Mouse (Mus musculus): ENCODE measurements around the gene Reln.

Gene Reln

GRCm38 (mm10) chr5:22307072-22307471 lies 37.4 kb downstream of the Reln start:
- DNase-seq (ENCODE audit: low spot score) = peak; percentile 52

- no peak for DNase-seq (ENCODE audit: low spot score)
Measured at GRCm38 (mm10) chr5:22303709-22304108, 40.8 kb downstream of the Reln start.

GRCm38 (mm10) chr5:22302309-22302708 lies 42.2 kb downstream of the Reln start:
- no peak for DNase-seq (ENCODE audit: low spot score)

- DNase-seq (ENCODE audit: low spot score) = no peak
Measured at GRCm38 (mm10) chr5:22300788-22301187, 43.7 kb downstream of the Reln start.

- DNase-seq (ENCODE audit: low spot score) = no peak
Measured at GRCm38 (mm10) chr5:22300046-22300445, 44.5 kb downstream of the Reln start.

GRCm38 (mm10) chr5:22295161-22295560 lies 49.3 kb downstream of the Reln start:
- DNase-seq (ENCODE audit: low spot score) = no peak

- DNase-seq (ENCODE audit: low spot score) = no peak
Measured at GRCm38 (mm10) chr5:22291409-22291808, 53.1 kb downstream of the Reln start.

- DNase-seq (ENCODE audit: low spot score) = no peak
Measured at GRCm38 (mm10) chr5:22285396-22285795, 59.1 kb downstream of the Reln start.

- DNase-seq (ENCODE audit: low spot score) = no peak
Measured at GRCm38 (mm10) chr5:22282141-22282665, 62.3 kb downstream of the Reln start.

GRCm38 (mm10) chr5:22280534-22281164 lies 63.9 kb downstream of the Reln start:
- DNase-seq (ENCODE audit: low spot score) = no peak

GRCm38 (mm10) chr5:22279201-22279600 lies 65.3 kb downstream of the Reln start:
- no peak for DNase-seq (ENCODE audit: low spot score)

GRCm38 (mm10) chr5:22274134-22274533 lies 70.4 kb downstream of the Reln start:
- DNase-seq (ENCODE audit: low spot score) = no peak

- DNase-seq (ENCODE audit: low spot score) = no peak
Measured at GRCm38 (mm10) chr5:22266489-22267301, 77.8 kb downstream of the Reln start.

GRCm38 (mm10) chr5:22262351-22262765 lies 82.1 kb downstream of the Reln start:
- no peak for DNase-seq (ENCODE audit: low spot score)

GRCm38 (mm10) chr5:22255346-22255745 lies 89.2 kb downstream of the Reln start:
- DNase-seq (ENCODE audit: low spot score) = no peak

GRCm38 (mm10) chr5:22253910-22254309 lies 90.6 kb downstream of the Reln start:
- no peak for DNase-seq (ENCODE audit: low spot score)

GRCm38 (mm10) chr5:22253318-22253717 lies 91.2 kb downstream of the Reln start:
- DNase-seq (ENCODE audit: low spot score) = no peak

GRCm38 (mm10) chr5:22247850-22248249 lies 96.7 kb downstream of the Reln start:
- no peak for DNase-seq (ENCODE audit: low spot score)

GRCm38 (mm10) chr5:22245056-22245455 lies 99.4 kb downstream of the Reln start:
- peak; percentile 9 for DNase-seq (ENCODE audit: low spot score)

- no peak for DNase-seq (ENCODE audit: low spot score)
Measured at GRCm38 (mm10) chr5:22243538-22243937, 101.0 kb downstream of the Reln start.

- no peak for DNase-seq (ENCODE audit: low spot score)
Measured at GRCm38 (mm10) chr5:22241560-22241959, 102.9 kb downstream of the Reln start.

- no peak for DNase-seq (ENCODE audit: low spot score)
Measured at GRCm38 (mm10) chr5:22236801-22237200, 107.7 kb downstream of the Reln start.

- no peak for DNase-seq (ENCODE audit: low spot score)
Measured at GRCm38 (mm10) chr5:22224515-22224914, 120.0 kb downstream of the Reln start.
